ENCODE assay signal across 8 mouse cellular contexts in the genomic region with DNA sequence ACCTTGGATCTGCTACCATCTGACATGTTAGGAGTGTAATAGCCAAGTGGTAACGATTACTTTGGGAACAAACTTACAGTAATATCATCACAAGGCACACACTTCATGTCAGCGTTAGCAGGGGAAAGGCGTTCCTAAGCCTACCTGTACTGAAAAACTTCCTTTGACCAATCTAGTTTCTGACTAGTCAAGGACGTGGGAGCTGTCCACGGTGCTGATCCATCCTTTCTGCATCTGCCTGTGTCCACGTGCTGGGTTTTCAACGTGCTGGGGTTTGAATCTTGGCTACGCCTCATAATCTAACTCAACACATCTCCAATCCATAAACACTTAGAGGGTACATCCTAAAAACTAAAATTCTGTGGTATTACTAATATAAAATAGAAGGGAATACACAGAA. TPM values are rescaled to one million over a fixed set of nuclear protein-coding genes. Genes with fewer than 3 reads are reported as not detected.
DNase-seq lines count a peak whose midpoint lies in the region; ATAC-seq lines count a peak whose summit lies in the region.

No protein-coding gene starts in this region.

- no peak for ATAC-seq in kidney, embryonic 14.5 days (ENCODE audit: low FRiP score, low TSS enrichment)
- ATAC-seq in megakaryocyte progenitor cell, adult 5-6 weeks (replicated peaks; ENCODE audit: poor library complexity), result peak; percentile 60; the same call in 1 of the 2 replicates
- ATAC-seq in megakaryocyte, adult 5-6 weeks (ENCODE audit: poor library complexity, severe bottlenecking), result no peak; the same call in 1 of the 2 replicates
- ATAC-seq in forebrain, embryonic 15.5 days (replicated peaks), result no peak

- H3K9ac ChIP-seq in kidney, embryonic 14.5 days (ENCODE audit: low read depth, low read length), result no peak overlapping the region
- H3K9ac ChIP-seq in forebrain, embryonic 15.5 days (replicated peaks), result no peak overlapping the region

- H3K4me1 ChIP-seq in kidney, embryonic 14.5 days (ENCODE audit: control insufficient read depth, insufficient read depth, low read length), result no peaks in the 10 kb centered on the region
- no peaks in the 10 kb centered on the region for H3K4me1 ChIP-seq in forebrain, embryonic 15.5 days

- DNase-seq in kidney, adult 9 months, result peak; percentile 26
- peak; percentile 82 for DNase-seq in NIH3T3 (ENCODE audit: low read depth)
- DNase-seq in embryo, embryonic 10.5 days (ENCODE audit: low spot score), result peak; percentile 75
- DNase-seq in T-cell, adult 2 months (ENCODE audit: low spot score), result no peak

- 31% methylated on average over 8 of the region's 8 CpGs for WGBS in kidney, embryonic 14.5 days
- WGBS in forebrain, embryonic 15.5 days, result 37% methylated on average over 8 of the region's 8 CpGs

- H3K27me3 ChIP-seq in kidney, embryonic 14.5 days (ENCODE audit: control insufficient read depth, insufficient read depth, low read length), result no peaks in the 10 kb centered on the region
- H3K27me3 ChIP-seq in forebrain, embryonic 15.5 days, result no peaks in the 10 kb centered on the region

- H3K4me2 ChIP-seq in kidney, embryonic 14.5 days (replicated peaks; ENCODE audit: low read depth, low read length), result no peak overlapping the region
- H3K4me2 ChIP-seq in forebrain, embryonic 15.5 days (replicated peaks), result no peak overlapping the region

- no peaks in the 10 kb centered on the region for H3K9me3 ChIP-seq in kidney, embryonic 14.5 days (ENCODE audit: control insufficient read depth, low read length)
- H3K9me3 ChIP-seq in forebrain, embryonic 15.5 days, result no peaks in the 10 kb centered on the region

- no peaks in the 10 kb centered on the region for H3K36me3 ChIP-seq in kidney, embryonic 14.5 days (ENCODE audit: control insufficient read depth, insufficient read depth, low read length)
- H3K36me3 ChIP-seq in forebrain, embryonic 15.5 days, result no peaks in the 10 kb centered on the region

- no peak overlapping the region for H3K27ac ChIP-seq in kidney, embryonic 14.5 days (ENCODE audit: low read depth, low read length)
- no peak overlapping the region for H3K27ac ChIP-seq in forebrain, embryonic 15.5 days (replicated peaks)

- no peak overlapping the region for H3K4me3 ChIP-seq in kidney, embryonic 14.5 days (ENCODE audit: low read length)
- no peak overlapping the region for H3K4me3 ChIP-seq in forebrain, embryonic 15.5 days

RNA-seq across cellular contexts. Expression of a gene that starts 5.4 kb away (rescaled TPM):
- polyA plus RNA-seq in kidney, embryonic 14.5 days (2014; fragmentation: Nextera tagmentation; extraction: Ambion mirVana), result 18.0 and 19.9 TPM in 2 replicates
- 16.9 and 21.8 TPM in 2 replicates for total RNA-seq in megakaryocyte progenitor cell, adult 5-6 weeks (2015)
- 18.6 and 23.0 TPM in 2 replicates for total RNA-seq in megakaryocyte progenitor cell, adult 5-6 weeks (2017)
- total RNA-seq in megakaryocyte, adult 5-6 weeks (2015), result 61.5 and 74.8 TPM in 2 replicates
- 49.5 and 54.3 TPM in 2 replicates for total RNA-seq in megakaryocyte, adult 5-6 weeks (2017)
- polyA plus RNA-seq in forebrain, embryonic 15.5 days (2015; fragmentation: Nextera tagmentation; extraction: Ambion mirVana), result 11.1 and 11.8 TPM in 2 replicates

RNA-seq across cellular contexts. Expression of a gene that starts 26.1 kb away (rescaled TPM):
- polyA plus RNA-seq in kidney, embryonic 14.5 days (2014; fragmentation: Nextera tagmentation; extraction: Ambion mirVana), result 10.0 and 15.5 TPM in 2 replicates
- 0.54 TPM in 1 of 2 replicates, not detected in the other for total RNA-seq in megakaryocyte progenitor cell, adult 5-6 weeks (2015)
- total RNA-seq in megakaryocyte progenitor cell, adult 5-6 weeks (2017), result not detected in 2 replicates
- not detected in 2 replicates for total RNA-seq in megakaryocyte, adult 5-6 weeks (2015)
- not detected in 2 replicates for total RNA-seq in megakaryocyte, adult 5-6 weeks (2017)
- polyA plus RNA-seq in forebrain, embryonic 15.5 days (2015; fragmentation: Nextera tagmentation; extraction: Ambion mirVana), result 20.4 TPM in 2 replicates
